Mouse (Mus musculus): Measurements from ENCODE around the gene Dstyk. TPM values are rescaled to one million over a fixed set of nuclear protein-coding genes. Genes with fewer than 3 reads are reported as not detected.

The Dstyk gene
- polyA plus RNA-seq (2014; fragmentation: Illumina TruSeq; extraction: RNeasy Lipid Tissue Mini Kit (QIAGEN cat#74804); ENCODE audit: low replicate concordance), result 7.6 TPM

GRCm38 (mm10) chr1:132417319-132418251, at the start of gene Dstyk:
Gene Dstyk, plus strand, starts transcription at chr1:132417555.

GRCm38 (mm10) chr1:132390691-132391579, 26.4 kb upstream of the Dstyk start, which contains the start of gene Tmcc2:
Gene Tmcc2, minus strand, starts transcription at chr1:132391281.

GRCm38 (mm10) chr1:132476928-132477691, 59.8 kb downstream of the Dstyk start, which contains the start of gene Rbbp5:
Gene Rbbp5, plus strand, starts transcription at chr1:132477365.

GRCm38 (mm10) chr1:132506058-132506457, 88.7 kb downstream of the Dstyk start, which contains the start of gene Tmem81:
Gene Tmem81, plus strand, starts transcription at chr1:132506230.

Other genes with a start within 250 kb of the Dstyk start
- not detected for gene Lemd1, start 226.1 kb upstream of the Dstyk start, polyA plus RNA-seq (2014; fragmentation: Illumina TruSeq; extraction: RNeasy Lipid Tissue Mini Kit (QIAGEN cat#74804); ENCODE audit: low replicate concordance)
- not detected for gene AC124108.1, start 226.1 kb upstream of the Dstyk start, polyA plus RNA-seq (2014; fragmentation: Illumina TruSeq; extraction: RNeasy Lipid Tissue Mini Kit (QIAGEN cat#74804); ENCODE audit: low replicate concordance)
- gene Gm10188, start 187.8 kb upstream of the Dstyk start, polyA plus RNA-seq (2014; fragmentation: Illumina TruSeq; extraction: RNeasy Lipid Tissue Mini Kit (QIAGEN cat#74804); ENCODE audit: low replicate concordance), result not detected
- gene Klhdc8a, start 118.9 kb upstream of the Dstyk start, polyA plus RNA-seq (2014; fragmentation: Illumina TruSeq; extraction: RNeasy Lipid Tissue Mini Kit (QIAGEN cat#74804); ENCODE audit: low replicate concordance), result 0.11 TPM
- gene Nuak2, start 101.4 kb upstream of the Dstyk start, polyA plus RNA-seq (2014; fragmentation: Illumina TruSeq; extraction: RNeasy Lipid Tissue Mini Kit (QIAGEN cat#74804); ENCODE audit: low replicate concordance), result 28.3 TPM
- 0.37 TPM for gene Tmcc2, start 26.3 kb upstream of the Dstyk start, polyA plus RNA-seq (2014; fragmentation: Illumina TruSeq; extraction: RNeasy Lipid Tissue Mini Kit (QIAGEN cat#74804); ENCODE audit: low replicate concordance)
- 29.4 TPM for gene Rbbp5, start 59.8 kb downstream of the Dstyk start, polyA plus RNA-seq (2014; fragmentation: Illumina TruSeq; extraction: RNeasy Lipid Tissue Mini Kit (QIAGEN cat#74804); ENCODE audit: low replicate concordance)
- 3.5 TPM for gene Tmem81, start 88.7 kb downstream of the Dstyk start, polyA plus RNA-seq (2014; fragmentation: Illumina TruSeq; extraction: RNeasy Lipid Tissue Mini Kit (QIAGEN cat#74804); ENCODE audit: low replicate concordance)
- not detected for gene Cntn2, start 125.7 kb downstream of the Dstyk start, polyA plus RNA-seq (2014; fragmentation: Illumina TruSeq; extraction: RNeasy Lipid Tissue Mini Kit (QIAGEN cat#74804); ENCODE audit: low replicate concordance)